Mouse (Mus musculus) myocyte (in vitro differentiated cells): ENCODE measurements around the gene Commd2. TPM values are rescaled to one million over a fixed set of nuclear protein-coding genes. Genes with fewer than 3 reads are reported as not detected.

Experiments
- H3K27me3 ChIP-seq: one replicate; pipeline ENCODE4 v1.6.1; 2011; ENCODE audit not compliant: control insufficient read depth, insufficient read depth, insufficient read length
- H3K36me3 ChIP-seq: one replicate; pipeline ENCODE4 v1.6.1; 2011; ENCODE audit not compliant: control insufficient read depth, insufficient read depth
- H3K4me2 ChIP-seq: one replicate; pipeline ENCODE4 v1.6.1; 2011; ENCODE audit warnings: low read depth, control low read depth
- H3K4me3 ChIP-seq: one replicate; pipeline ENCODE4 v1.5.1; 2011; ENCODE audit warnings: mild to moderate bottlenecking, control low read depth, moderate library complexity
- H3K79me2 ChIP-seq: one replicate; pipeline ENCODE4 v1.6.1; 2011; ENCODE audit not compliant: control insufficient read depth, insufficient read depth
- H3ac ChIP-seq: one replicate; pipeline ENCODE4 v1.6.1; 2011; ENCODE audit not compliant: control insufficient read depth, insufficient read length
- CEBPB ChIP-seq: IDR thresholded peaks from 2 replicates; pipeline ENCODE4 v1.6.1; 2011; ENCODE audit warnings: mild to moderate bottlenecking, moderate library complexity; ENCODE audit not compliant: poor library complexity, insufficient read depth, severe bottlenecking
- E2F4 ChIP-seq: IDR thresholded peaks from one replicate; pipeline ENCODE4 v1.6.1; 2011; ENCODE audit warnings: mild to moderate bottlenecking, control low read depth, moderate library complexity; ENCODE audit not compliant: insufficient read depth
- MAX ChIP-seq: IDR thresholded peaks from one replicate; pipeline ENCODE4 v1.6.1; 2011; ENCODE audit warnings: low read depth, mild to moderate bottlenecking, control low read depth
- MYOD1 ChIP-seq, 3 experiments: IDR thresholded peaks; one replicate each; pipeline ENCODE4 v1.6.1; 2011; ENCODE audit warnings: control low read depth in 2 of 3, low read depth in 2 of 3, mild to moderate bottlenecking in 2 of 3, moderate library complexity in 1 of 3; ENCODE audit not compliant: insufficient read length in 2 of 3, control insufficient read depth in 1 of 3
- MYOG ChIP-seq, 3 experiments: IDR thresholded peaks; one replicate each; pipeline ENCODE4 v1.6.1; 2011; ENCODE audit warnings: control low read depth in 2 of 3, low read depth in 2 of 3, mild to moderate bottlenecking in 2 of 3; ENCODE audit not compliant: insufficient read length in 2 of 3, control insufficient read depth in 1 of 3, insufficient read depth in 1 of 3
- POLR2A ChIP-seq: IDR thresholded peaks from one replicate; pipeline ENCODE4 v1.6.1; 2011; ENCODE audit warnings: low read depth, mild to moderate bottlenecking, control low read depth, moderate library complexity; ENCODE audit not compliant: insufficient read length
- POLR2AphosphoS2 ChIP-seq: IDR thresholded peaks from one replicate; pipeline ENCODE4 v1.6.1; 2011; ENCODE audit warnings: low read depth, control low read depth; ENCODE audit not compliant: insufficient read length
- REST ChIP-seq: IDR thresholded peaks from one replicate; pipeline ENCODE4 v1.6.1; 2011; ENCODE audit warnings: mild to moderate bottlenecking, control low read depth, moderate library complexity; ENCODE audit not compliant: insufficient read depth, insufficient read length
- SRF ChIP-seq: IDR thresholded peaks from one replicate; pipeline ENCODE4 v1.6.1; 2011; ENCODE audit warnings: low read depth; ENCODE audit not compliant: control insufficient read depth, insufficient read length
- TCF12 ChIP-seq: IDR thresholded peaks from one replicate; pipeline ENCODE4 v1.6.1; 2011; ENCODE audit warnings: mild to moderate bottlenecking, control low read depth; ENCODE audit not compliant: poor library complexity, insufficient read depth, severe bottlenecking
- TCF3 ChIP-seq: IDR thresholded peaks from one replicate; pipeline ENCODE4 v1.6.1; 2011; ENCODE audit warnings: low read depth, control low read depth; ENCODE audit not compliant: insufficient read length
- USF1 ChIP-seq: IDR thresholded peaks from one replicate; pipeline ENCODE4 v1.6.1; 2011; ENCODE audit warnings: low read depth, mild to moderate bottlenecking, control low read depth, moderate library complexity
- polyA plus RNA-seq: library from polyadenylated mRNA; unstranded; fragments of >200 nt; fragmentation: generic; extraction: Trizol; gene quantifications from one replicate; pipeline ENCODE4 v1.2.1, GENCODE M21; 2012; ENCODE audit warnings: missing spikeins

Gene Commd2
- polyA plus RNA-seq, 1 experiment, result 38.7 TPM

GRCm38 (mm10) chr3:57677786-57678185 is 26.3 kb upstream of the Commd2 start:
- Histone ChIP-seq H3K4me3 (no peak overlapping the region), H3K36me3 (no peaks in the 10 kb centered on the region), H3ac (no peak overlapping the region), H3K27me3 (peaks cover 4% of the 10 kb centered on the region), H3K79me2 (no peaks in the 10 kb centered on the region), H3K4me2 (no peak overlapping the region)
- TF ChIP-seq CEBPB (no peak), POLR2AphosphoS2 (no peak), USF1 (no peak), POLR2A (no peak), REST (no peak)

- Histone ChIP-seq H3K4me2 (no peak overlapping the region), H3ac (no peak overlapping the region), H3K4me3 (no peak overlapping the region), H3K27me3 (peaks cover 20% of the 10 kb centered on the region), H3K36me3 (no peaks in the 10 kb centered on the region), H3K79me2 (no peaks in the 10 kb centered on the region)
- TF ChIP-seq SRF (no peak), POLR2A (no peak), MAX (no peak), REST (no peak), USF1 (no peak), MYOD1 (IDR thresholded peaks at IDR 0.05; ENCODE audit: control insufficient read depth in 1 of 3, insufficient read length in 2 of 3, low read depth in 2 of 3) (no peak), TCF3 (no peak), TCF12 (no peak), POLR2AphosphoS2 (no peak), CEBPB (no peak), MYOG (IDR thresholded peaks at IDR 0.05; ENCODE audit: control insufficient read depth in 1 of 3, insufficient read depth in 1 of 3, insufficient read length in 2 of 3, low read depth in 2 of 3) (no peak), E2F4 (no peak)
These were observed 22.6 kb upstream of the Commd2 start for GRCm38 (mm10) chr3:57674075-57674474.

- Histone ChIP-seq H3ac (no peak overlapping the region), H3K4me2 (no peak overlapping the region), H3K4me3 (no peak overlapping the region), H3K36me3 (no peaks in the 10 kb centered on the region), H3K79me2 (no peaks in the 10 kb centered on the region), H3K27me3 (peaks cover 20% of the 10 kb centered on the region)
- TF ChIP-seq POLR2A (no peak), SRF (no peak), TCF3 (no peak), MYOD1 (IDR thresholded peaks at IDR 0.05; ENCODE audit: control insufficient read depth in 1 of 3, insufficient read length in 2 of 3, low read depth in 2 of 3) (no peak), REST (no peak), MAX (no peak), USF1 (no peak), POLR2AphosphoS2 (no peak), E2F4 (no peak), MYOG (IDR thresholded peaks at IDR 0.05; ENCODE audit: control insufficient read depth in 1 of 3, insufficient read depth in 1 of 3, insufficient read length in 2 of 3, low read depth in 2 of 3) (no peak), TCF12 (no peak), CEBPB (no peak)
These were observed 22.1 kb upstream of the Commd2 start for GRCm38 (mm10) chr3:57673586-57673985.

GRCm38 (mm10) chr3:57667054-57667723 is 15.7 kb upstream of the Commd2 start:
- Histone ChIP-seq H3K4me3 (no peak overlapping the region), H3K36me3 (no peaks in the 10 kb centered on the region), H3K27me3 (peaks cover 12% of the 10 kb centered on the region), H3K4me2 (peak overlapping the region; percentile 37), H3ac (no peak overlapping the region), H3K79me2 (no peaks in the 10 kb centered on the region)
- TF ChIP-seq TCF3 (no peak), MYOD1 (IDR thresholded peaks at IDR 0.05; ENCODE audit: control insufficient read depth in 1 of 3, insufficient read length in 2 of 3, low read depth in 2 of 3) (no peak), E2F4 (no peak)

- Histone ChIP-seq H3K4me2 (no peak overlapping the region), H3K27me3 (peaks cover 12% of the 10 kb centered on the region), H3K4me3 (no peak overlapping the region), H3ac (no peak overlapping the region), H3K79me2 (no peaks in the 10 kb centered on the region), H3K36me3 (no peaks in the 10 kb centered on the region)
- TF ChIP-seq REST, result no peak
- TF ChIP-seq MYOD1 (IDR thresholded peaks at IDR 0.05; ENCODE audit: control insufficient read depth in 1 of 3, insufficient read length in 2 of 3, low read depth in 2 of 3), result no peak
- TF ChIP-seq POLR2AphosphoS2, result no peak
- no peak for TF ChIP-seq MYOG (IDR thresholded peaks at IDR 0.05; ENCODE audit: control insufficient read depth in 1 of 3, insufficient read depth in 1 of 3, insufficient read length in 2 of 3, low read depth in 2 of 3)
- no peak for TF ChIP-seq USF1
- TF ChIP-seq E2F4, result no peak
- no peak for TF ChIP-seq CEBPB
- no peak for TF ChIP-seq MAX
- TF ChIP-seq SRF, result no peak
- no peak for TF ChIP-seq POLR2A
- TF ChIP-seq TCF3, result no peak
- no peak for TF ChIP-seq TCF12
These were observed 14.4 kb upstream of the Commd2 start for GRCm38 (mm10) chr3:57665880-57666279.
